Comparison of ENCODE assay signal across 14 mouse cellular contexts in the genomic region with DNA sequence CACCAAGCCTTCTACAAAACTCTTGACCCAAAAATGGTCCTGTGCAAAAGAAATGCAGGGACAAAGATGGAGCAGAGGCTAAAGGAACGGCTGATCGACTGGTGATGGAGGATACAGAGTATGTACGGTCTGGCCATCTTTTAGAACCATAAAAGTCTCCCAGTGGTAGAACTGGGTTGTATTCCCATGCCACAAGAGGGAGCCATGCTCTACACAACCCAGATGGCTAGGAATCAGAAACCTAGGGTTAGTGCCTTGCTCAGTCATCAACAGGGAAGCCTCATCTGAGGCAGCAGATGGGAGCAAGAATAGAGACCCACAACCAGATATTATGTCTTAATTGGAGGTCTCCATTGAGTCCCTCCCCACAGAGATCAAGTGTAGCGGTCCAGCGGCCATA. TPM values are rescaled to one million over a fixed set of nuclear protein-coding genes. Genes with fewer than 3 reads are reported as not detected.
DNase-seq lines count a peak whose midpoint lies in the region; ATAC-seq and TF ChIP-seq lines count a peak whose summit lies in the region.
"Had no signal": no experiment of that assay in that cellular context is flagged by ENCODE, and none has a peak within 500 bp of the region (broad histone marks: within the 10 kb centered on the region; RNA-seq: fewer than 3 reads in every experiment).

No protein-coding gene starts in this region.

- no peaks in the 10 kb centered on the region for H3K4me1 ChIP-seq in intestine, postnatal 0 days (replicated peaks; ENCODE audit: control insufficient read depth, insufficient read depth, low read length)
- no peaks in the 10 kb centered on the region for H3K4me1 ChIP-seq in intestine, embryonic 15.5 days (replicated peaks)
- no peaks in the 10 kb centered on the region for H3K4me1 ChIP-seq in ES-Bruce4 (ENCODE audit: control insufficient read depth, insufficient read depth, low read length)

- DNase-seq in NIH3T3 (ENCODE audit: low read depth): peak; percentile 7
- DNase-seq in right cerebral cortex, postnatal 14 days: no peak
- no peak for DNase-seq in heart, adult 18-20 months
- DNase-seq: layer of hippocampus, adult 9-11 months; liver; spleen, adult 18-20 months had no signal

- ATAC-seq in intestine, postnatal 0 days: no peak
- no peak for ATAC-seq in intestine, embryonic 15.5 days
- ATAC-seq in megakaryocyte progenitor cell, adult 5-6 weeks (replicated peaks; ENCODE audit: poor library complexity): peak; percentile 63; the same call in 1 of the 2 replicates
- ATAC-seq: inflammation-experienced regulatory T-cells, adult 6 months had no signal

- TF ChIP-seq EP300 in ES-Bruce4 (IDR thresholded peaks at IDR 0.05; ENCODE audit: insufficient read depth, low read depth, low read length): no peak

- WGBS in intestine, postnatal 0 days: 88% methylated on average over 5 of the region's 5 CpGs
- WGBS in intestine, embryonic 15.5 days: 89% methylated on average over 5 of the region's 5 CpGs

- H3K9ac ChIP-seq in intestine, postnatal 0 days (ENCODE audit: low read depth, low read length): no peak overlapping the region
- H3K9ac ChIP-seq in intestine, embryonic 15.5 days: no peak overlapping the region
- H3K9ac ChIP-seq in ES-Bruce4 (ENCODE audit: low read depth, poor library complexity, severe bottlenecking): no peak overlapping the region
- H3K9ac ChIP-seq: forebrain, embryonic 12.5 days had no signal

- TF ChIP-seq CTCF in intestine, postnatal 0 days (IDR thresholded peaks at IDR 0.05; ENCODE audit: low read depth): peak; percentile 42; the same call in 1 of the 2 replicates
- TF ChIP-seq CTCF in ES-Bruce4 (IDR thresholded peaks at IDR 0.05; ENCODE audit: low read depth, low read length): peak; percentile 21

- H3K9me3 ChIP-seq in intestine, postnatal 0 days (ENCODE audit: control insufficient read depth): no peaks in the 10 kb centered on the region
- no peaks in the 10 kb centered on the region for H3K9me3 ChIP-seq in intestine, embryonic 15.5 days
- no peaks in the 10 kb centered on the region for H3K9me3 ChIP-seq in ES-Bruce4 (replicated peaks; ENCODE audit: control insufficient read depth, insufficient read depth, low read length, poor library complexity, severe bottlenecking)
- H3K9me3 ChIP-seq: forebrain, embryonic 12.5 days had no signal

- no peak overlapping the region for H3K27ac ChIP-seq in intestine, postnatal 0 days (ENCODE audit: low read depth, low read length)
- no peak overlapping the region for H3K27ac ChIP-seq in intestine, embryonic 15.5 days
- H3K27ac ChIP-seq in ES-Bruce4 (ENCODE audit: insufficient read depth, low read length): no peak overlapping the region
- H3K27ac ChIP-seq: forebrain, embryonic 12.5 days had no signal

- H3K4me3 ChIP-seq in intestine, postnatal 0 days (ENCODE audit: low read depth, low read length): no peak overlapping the region
- H3K4me3 ChIP-seq in intestine, embryonic 15.5 days (replicated peaks): no peak overlapping the region
- no peak overlapping the region for H3K4me3 ChIP-seq in ES-Bruce4 (ENCODE audit: low read depth, low read length)
- H3K4me3 ChIP-seq: forebrain, embryonic 12.5 days had no signal

- no peak for TF ChIP-seq POLR2A in ES-Bruce4 (IDR thresholded peaks at IDR 0.05; ENCODE audit: insufficient read depth, low read length)

- no peaks in the 10 kb centered on the region for H3K27me3 ChIP-seq in intestine, postnatal 0 days (replicated peaks; ENCODE audit: control insufficient read depth, insufficient read depth, low read length)
- no peaks in the 10 kb centered on the region for H3K27me3 ChIP-seq in intestine, embryonic 15.5 days (replicated peaks)
- no peaks in the 10 kb centered on the region for H3K27me3 ChIP-seq in ES-Bruce4 (ENCODE audit: control insufficient read depth, insufficient read depth, low read length, poor library complexity, severe bottlenecking)
- H3K27me3 ChIP-seq: forebrain, embryonic 12.5 days had no signal

- no peaks in the 10 kb centered on the region for H3K36me3 ChIP-seq in intestine, postnatal 0 days (ENCODE audit: control insufficient read depth, insufficient read depth)
- no peaks in the 10 kb centered on the region for H3K36me3 ChIP-seq in intestine, embryonic 15.5 days
- no peaks in the 10 kb centered on the region for H3K36me3 ChIP-seq in ES-Bruce4 (ENCODE audit: control insufficient read depth, insufficient read depth, low read length, poor library complexity, severe bottlenecking)
- H3K36me3 ChIP-seq: forebrain, embryonic 12.5 days had no signal

- H3K4me2 ChIP-seq in intestine, postnatal 0 days (replicated peaks; ENCODE audit: low read depth): no peak overlapping the region
- H3K4me2 ChIP-seq in intestine, embryonic 15.5 days (replicated peaks): no peak overlapping the region
- H3K4me2 ChIP-seq: forebrain, embryonic 12.5 days had no signal

RNA-seq across cellular contexts. Expression of a gene that starts 15.4 kb away (rescaled TPM):
- not detected in 2 replicates for polyA plus RNA-seq in intestine, postnatal 0 days (2015; fragmentation: Nextera tagmentation; extraction: Ambion mirVana)
- not detected in 2 replicates for polyA plus RNA-seq in intestine, embryonic 15.5 days (2015; fragmentation: Nextera tagmentation; extraction: Ambion mirVana)
- not detected in 2 replicates for polyA plus RNA-seq in ES-Bruce4 (2011; ENCODE audit: insufficient read depth, insufficient read length, low read depth, missing spikeins)
- not detected in 2 replicates for total RNA-seq in megakaryocyte progenitor cell, adult 5-6 weeks (2015)
- not detected in 2 replicates for total RNA-seq in megakaryocyte progenitor cell, adult 5-6 weeks (2017)
- not detected for total RNA-seq in heart, adult 18-20 months (2021)
- polyA plus RNA-seq: forebrain, embryonic 12.5 days; inflammation-experienced regulatory T-cells, adult 6 months; neural tube, embryonic 14.5 days; urinary bladder, adult 2 months had no signal

RNA-seq across cellular contexts. Expression of a gene that starts 45.6 kb away (rescaled TPM):
- not detected in 2 replicates for polyA plus RNA-seq in intestine, postnatal 0 days (2015; fragmentation: Nextera tagmentation; extraction: Ambion mirVana)
- polyA plus RNA-seq in intestine, embryonic 15.5 days (2015; fragmentation: Nextera tagmentation; extraction: Ambion mirVana): not detected in 2 replicates
- not detected in 2 replicates for polyA plus RNA-seq in ES-Bruce4 (2011; ENCODE audit: insufficient read depth, insufficient read length, low read depth, missing spikeins)
- total RNA-seq in megakaryocyte progenitor cell, adult 5-6 weeks (2015): not detected in 2 replicates
- total RNA-seq in megakaryocyte progenitor cell, adult 5-6 weeks (2017): not detected in 2 replicates
- total RNA-seq in heart, adult 18-20 months (2021): not detected
- polyA plus RNA-seq: forebrain, embryonic 12.5 days; inflammation-experienced regulatory T-cells, adult 6 months; neural tube, embryonic 14.5 days; urinary bladder, adult 2 months had no signal

RNA-seq across cellular contexts. Expression of a gene that starts 50.5 kb away (rescaled TPM):
- not detected in 2 replicates for polyA plus RNA-seq in intestine, postnatal 0 days (2015; fragmentation: Nextera tagmentation; extraction: Ambion mirVana)
- polyA plus RNA-seq in intestine, embryonic 15.5 days (2015; fragmentation: Nextera tagmentation; extraction: Ambion mirVana): 0.04 and 0.05 TPM in 2 replicates
- polyA plus RNA-seq in ES-Bruce4 (2011; ENCODE audit: insufficient read depth, insufficient read length, low read depth, missing spikeins): not detected in 2 replicates
- total RNA-seq in megakaryocyte progenitor cell, adult 5-6 weeks (2015): not detected in 2 replicates
- total RNA-seq in megakaryocyte progenitor cell, adult 5-6 weeks (2017): not detected in 2 replicates
- not detected for total RNA-seq in heart, adult 18-20 months (2021)
- polyA plus RNA-seq: inflammation-experienced regulatory T-cells, adult 6 months; urinary bladder, adult 2 months had no signal
